Comparison of ENCODE assay signal across 8 mouse cellular contexts in genomic region chr4:59807521-59807920, GRCm38 (mm10). TPM values are rescaled to one million over a fixed set of nuclear protein-coding genes. Genes with fewer than 3 reads are reported as not detected.
DNase-seq lines count a peak whose midpoint lies in the region; ATAC-seq and TF ChIP-seq lines count a peak whose summit lies in the region.
"Had no signal": no experiment of that assay in that cellular context is flagged by ENCODE, and none has a peak within 500 bp of the region (broad histone marks: within the 10 kb centered on the region; RNA-seq: fewer than 3 reads in every experiment).

No protein-coding gene starts in this region.

- no peak overlapping the region for H3K27ac ChIP-seq in heart, embryonic 16.5 days (ENCODE audit: low read length)
- H3K27ac ChIP-seq in CH12.LX (ENCODE audit: insufficient read depth, low read depth), result no peak overlapping the region
- no peak overlapping the region for H3K27ac ChIP-seq in embryonic facial prominence, embryonic 14.5 days (replicated peaks; ENCODE audit: low read depth, low read length)
- no peak overlapping the region for H3K27ac ChIP-seq in midbrain, embryonic 10.5 days (replicated peaks)

- intact Hi-C loops in heart, postnatal 36 days (cut with DNase I), result loop anchor here (5.0 kb wide), 1 partner anchor 40 kb away; no protein-coding TSS in a partner anchor

- peak overlapping the region; percentile 94 for H3K4me2 ChIP-seq in heart, embryonic 16.5 days (ENCODE audit: low read depth, low read length)
- no peak overlapping the region; the same call in 1 of the 2 replicates for H3K4me2 ChIP-seq in CH12.LX (ENCODE audit: insufficient read depth, low read depth, poor library complexity, severe bottlenecking)
- H3K4me2 ChIP-seq in embryonic facial prominence, embryonic 14.5 days (ENCODE audit: low read depth, low read length), result peak overlapping the region; percentile 96

- H3K27me3 ChIP-seq in heart, embryonic 16.5 days (ENCODE audit: control insufficient read depth, insufficient read depth, low read length), result no peaks in the 10 kb centered on the region
- no peaks in the 10 kb centered on the region for H3K27me3 ChIP-seq in CH12.LX (replicated peaks)
- no peaks in the 10 kb centered on the region for H3K27me3 ChIP-seq in embryonic facial prominence, embryonic 14.5 days (replicated peaks; ENCODE audit: control insufficient read depth, insufficient read depth, low read length)
- H3K27me3 ChIP-seq in midbrain, embryonic 10.5 days (ENCODE audit: low read depth, poor library complexity, severe bottlenecking), result peaks cover 2% of the 10 kb centered on the region; the same call in 1 of the 2 replicates

- H3K4me3 ChIP-seq in heart, embryonic 16.5 days (ENCODE audit: low read length), result no peak overlapping the region
- peak overlapping the region in 2 of 3 experiments; percentile 77 to 95 for H3K4me3 ChIP-seq in CH12.LX (replicated peaks in 1 of 3; ENCODE audit: low read depth in 2 of 3, low read length in 2 of 3, poor library complexity in 1 of 3)
- H3K4me3 ChIP-seq in embryonic facial prominence, embryonic 14.5 days (ENCODE audit: low read depth, low read length), result peak overlapping the region; percentile 91
- peak overlapping the region; percentile 96 for H3K4me3 ChIP-seq in midbrain, embryonic 10.5 days

- in situ Hi-C loops in CH12.LX (cut with MboI; ENCODE audit: low pct_ligation_motif_present, low pct_unique_long_range_greater_than_20kb, low sequenced_read_pairs), result no loop called here

- dilution Hi-C loops in CH12.LX (cut with MboI; ENCODE audit: extremely low pct_ligation_motif_present, extremely low pct_unique_long_range_greater_than_20kb, low sequenced_read_pairs), result no loop called here

- H3K9ac ChIP-seq in heart, embryonic 16.5 days (ENCODE audit: low read length), result no peak overlapping the region
- no peak overlapping the region for H3K9ac ChIP-seq in CH12.LX (ENCODE audit: insufficient read depth, low read depth)
- H3K9ac ChIP-seq in embryonic facial prominence, embryonic 14.5 days (ENCODE audit: low read depth, low read length), result no peak overlapping the region

- TF ChIP-seq EP300 in CH12.LX (IDR thresholded peaks at IDR 0.05; ENCODE audit: low read length), result no peak

- no peaks in the 10 kb centered on the region for H3K36me3 ChIP-seq in heart, embryonic 16.5 days (ENCODE audit: control insufficient read depth, insufficient read depth)
- H3K36me3 ChIP-seq in CH12.LX (replicated peaks in 1 of 2; ENCODE audit: control insufficient read depth in 1 of 2, insufficient read depth in 1 of 2, low read length in 1 of 2), result peaks cover 0 to 27% of the 10 kb centered on the region in 2 experiments
- H3K36me3 ChIP-seq in embryonic facial prominence, embryonic 14.5 days (ENCODE audit: control insufficient read depth, insufficient read depth, low read length), result no peaks in the 10 kb centered on the region
- H3K36me3 ChIP-seq in midbrain, embryonic 10.5 days, result 0 out of 2 replicates have a peak, but pooled peaks cover 3% of the 10 kb centered on the region

- peaks cover 15% of the 10 kb centered on the region for H3K4me1 ChIP-seq in heart, embryonic 16.5 days (ENCODE audit: control insufficient read depth, insufficient read depth, low read length)
- H3K4me1 ChIP-seq in CH12.LX (ENCODE audit: control insufficient read depth in 1 of 2, insufficient read depth in 2 of 2), result peaks cover 14 to 71% of the 10 kb centered on the region in 2 experiments
- H3K4me1 ChIP-seq in embryonic facial prominence, embryonic 14.5 days (ENCODE audit: control insufficient read depth, insufficient read depth, low read length), result peaks cover 12% of the 10 kb centered on the region; the same call in 1 of the 2 replicates
- peaks cover 25% of the 10 kb centered on the region for H3K4me1 ChIP-seq in midbrain, embryonic 10.5 days

- TF ChIP-seq POLR2A in CH12.LX (IDR thresholded peaks at IDR 0.05; ENCODE audit: low read depth, low read length), result no peak

- TF ChIP-seq RAD21 in CH12.LX (IDR thresholded peaks at IDR 0.05; ENCODE audit: low read depth, low read length), result no peak

- no peak for ATAC-seq in heart, embryonic 16.5 days (replicated peaks; ENCODE audit: extremely low read depth, insufficient read depth, low FRiP score)
- no peak for ATAC-seq in embryonic facial prominence, embryonic 14.5 days (ENCODE audit: low read depth)

- no peak for DNase-seq in heart, postnatal 36 days
- no peak for DNase-seq in CH12.LX (ENCODE audit: extremely low read depth)
- DNase-seq in embryonic facial prominence, embryonic 14.5 days (ENCODE audit: low spot score), result no peak
- no peak for DNase-seq in midbrain, embryonic 10.5 days (ENCODE audit: low spot score)
- DNase-seq in layer of hippocampus, adult 8-10 months (ENCODE audit: low spot score in 2 of 2), result no peak
- DNase-seq in frontal cortex, postnatal 14 days (ENCODE audit: low spot score in 2 of 2), result no peak
- DNase-seq: thymus, adult 2 months had no signal

- peaks cover 10% of the 10 kb centered on the region for H3K79me2 ChIP-seq in CH12.LX (replicated peaks; ENCODE audit: control insufficient read depth, extremely low read depth, insufficient read depth, poor library complexity, severe bottlenecking)

- 61% methylated on average over 2 of the region's 2 CpGs for WGBS in heart, embryonic 16.5 days
- 65% methylated on average over 2 of the region's 2 CpGs for WGBS in embryonic facial prominence, embryonic 14.5 days
- 72% methylated on average over 2 of the region's 2 CpGs for WGBS in midbrain, embryonic 10.5 days

- H3K9me3 ChIP-seq in heart, embryonic 16.5 days (replicated peaks; ENCODE audit: control insufficient read depth, low read length), result no peaks in the 10 kb centered on the region
- H3K9me3 ChIP-seq in CH12.LX (replicated peaks; ENCODE audit: low read length), result no peaks in the 10 kb centered on the region
- H3K9me3 ChIP-seq in embryonic facial prominence, embryonic 14.5 days (ENCODE audit: control insufficient read depth, low read length), result no peaks in the 10 kb centered on the region
- no peaks in the 10 kb centered on the region for H3K9me3 ChIP-seq in midbrain, embryonic 10.5 days (replicated peaks)

- no peak for TF ChIP-seq CTCF in CH12.LX (conservative IDR thresholded peaks at IDR 0.05 in 1 of 2, IDR thresholded peaks at IDR 0.05 in 1 of 2; ENCODE audit: low read depth in 2 of 2, low read length in 2 of 2)

TF ChIP-seq in CH12.LX, 34 proteins besides CTCF, POLR2A, EP300 and RAD21:
- no peak for TF ChIP-seq CHD2 (IDR thresholded peaks at IDR 0.05; ENCODE audit: low read length)
- TF ChIP-seq ZC3H11A (IDR thresholded peaks at IDR 0.05; ENCODE audit: low read depth, low read length), result no peak
- TF ChIP-seq HCFC1 (IDR thresholded peaks at IDR 0.05; ENCODE audit: low read depth, low read length), result no peak
- TF ChIP-seq JUND (conservative IDR thresholded peaks at IDR 0.05; ENCODE audit: low read depth, low read length), result no peak
- no peak for TF ChIP-seq MAFK (IDR thresholded peaks at IDR 0.05; ENCODE audit: insufficient replicate concordance, low read length)
- no peak for TF ChIP-seq IRF4 (IDR thresholded peaks at IDR 0.05; ENCODE audit: low read depth, low read length)
- TF ChIP-seq POLR2AphosphoS2 (IDR thresholded peaks at IDR 0.05; ENCODE audit: low read depth, low read length), result no peak
- TF ChIP-seq USF1 (IDR thresholded peaks at IDR 0.05; ENCODE audit: low read depth, low read length), result no peak
- no peak for TF ChIP-seq NRF1 (IDR thresholded peaks at IDR 0.05; ENCODE audit: low read depth, low read length)
- TF ChIP-seq ZNF384 (IDR thresholded peaks at IDR 0.05; ENCODE audit: low read depth, low read length), result no peak
- TF ChIP-seq MEF2A (IDR thresholded peaks at IDR 0.05; ENCODE audit: borderline replicate concordance, low read depth, low read length), result no peak
- no peak for TF ChIP-seq USF2 (conservative IDR thresholded peaks at IDR 0.05; ENCODE audit: low read depth, low read length)
- no peak for TF ChIP-seq GABPA (IDR thresholded peaks at IDR 0.05; ENCODE audit: insufficient replicate concordance, low read depth, low read length)
- no peak for TF ChIP-seq MAX (IDR thresholded peaks at IDR 0.05; ENCODE audit: low read length)
- no peak for TF ChIP-seq E2F4 (IDR thresholded peaks at IDR 0.05; ENCODE audit: insufficient replicate concordance, low read depth, low read length)
- TF ChIP-seq TCF12 (IDR thresholded peaks at IDR 0.05; ENCODE audit: low read depth, low read length), result no peak
- TF ChIP-seq SMC3 (IDR thresholded peaks at IDR 0.05; ENCODE audit: low read depth, low read length), result no peak
- no peak for TF ChIP-seq ZMIZ1 (IDR thresholded peaks at IDR 0.05; ENCODE audit: low read depth, low read length)

RNA-seq across cellular contexts. Expression of gene Snx30, which starts 1.9 kb away (rescaled TPM):
- polyA plus RNA-seq in heart, embryonic 16.5 days (2015; fragmentation: Nextera tagmentation; extraction: Ambion mirVana), result 7.0 and 8.0 TPM in 2 replicates
- 1 to 10 TPM; 5.6 to 6.4 TPM for total RNA-seq in heart, postnatal 36 days (2021)
- total RNA-seq in CH12.LX (2012; rRNA removed) (8.1 and 8.4 TPM in 2 replicates), CH12.LX (2014; rRNA removed) (7.9 and 9.7 TPM in 2 replicates)
- 15.9 and 16.9 TPM in 2 replicates for polyA plus RNA-seq in CH12.LX (2012; ENCODE audit: insufficient read length, low read depth)
- polyA plus RNA-seq in embryonic facial prominence, embryonic 14.5 days (2014; fragmentation: Nextera tagmentation; extraction: Ambion mirVana), result 14.1 and 15.1 TPM in 2 replicates
- polyA plus RNA-seq in midbrain, embryonic 10.5 days (2016; fragmentation: Nextera tagmentation; extraction: Ambion mirVana), result 8.8 and 9.5 TPM in 2 replicates
- total RNA-seq in layer of hippocampus, adult 8-10 months (2022), result 10 to 100 TPM; 38.7 to 45.5 (median 40.4) TPM

RNA-seq across cellular contexts. Expression of gene Inip, which starts 6.1 kb away (rescaled TPM):
- 39.8 and 44.0 TPM in 2 replicates for polyA plus RNA-seq in heart, embryonic 16.5 days (2015; fragmentation: Nextera tagmentation; extraction: Ambion mirVana)
- total RNA-seq in heart, postnatal 36 days (2021), result 1 to 10 TPM; 8.3 to 8.7 TPM
- 24.3 and 28.9 TPM in 2 replicates for total RNA-seq in CH12.LX (2012; rRNA removed)
- total RNA-seq in CH12.LX (2014; rRNA removed), result 67.1 and 73.2 TPM in 2 replicates
- 32.5 and 38.5 TPM in 2 replicates for polyA plus RNA-seq in CH12.LX (2012; ENCODE audit: insufficient read length, low read depth)
- polyA plus RNA-seq in embryonic facial prominence, embryonic 14.5 days (2014; fragmentation: Nextera tagmentation; extraction: Ambion mirVana), result 34.3 and 40.6 TPM in 2 replicates
- polyA plus RNA-seq in midbrain, embryonic 10.5 days (2016; fragmentation: Nextera tagmentation; extraction: Ambion mirVana), result 107 and 110 TPM in 2 replicates
- 10 to 100 TPM; 20.9 to 26.0 (median 23.8) TPM for total RNA-seq in layer of hippocampus, adult 8-10 months (2022)
